Mouse (Mus musculus) embryonic stem cell, embryonic (primary cell): ENCODE results near the gene Ubash3b.

ENCODE experiments used
- CTCF ChIA-PET, 4 experiments: fragments of 300-600 bp in 2 of 4; fragments of 350-600 bp in 2 of 4; sonication (Branson Sonifier 250); formaldehyde crosslinking; loops; one replicate each; lab custom pipeline; 2022; ENCODE audit warnings: inconsistent platforms in 2 of 4; lab: Charles Lee
- POLR2A ChIA-PET, 4 experiments: fragments of 300-600 bp in 2 of 4; fragments of 350-600 bp in 2 of 4; sonication (Branson Sonifier 250); formaldehyde crosslinking; loops; one replicate each; lab custom pipeline; 2022; ENCODE audit warnings: antibody characterized with exemption in 4 of 4, inconsistent platforms in 1 of 4; lab: Charles Lee

Gene Ubash3b

DNA sequence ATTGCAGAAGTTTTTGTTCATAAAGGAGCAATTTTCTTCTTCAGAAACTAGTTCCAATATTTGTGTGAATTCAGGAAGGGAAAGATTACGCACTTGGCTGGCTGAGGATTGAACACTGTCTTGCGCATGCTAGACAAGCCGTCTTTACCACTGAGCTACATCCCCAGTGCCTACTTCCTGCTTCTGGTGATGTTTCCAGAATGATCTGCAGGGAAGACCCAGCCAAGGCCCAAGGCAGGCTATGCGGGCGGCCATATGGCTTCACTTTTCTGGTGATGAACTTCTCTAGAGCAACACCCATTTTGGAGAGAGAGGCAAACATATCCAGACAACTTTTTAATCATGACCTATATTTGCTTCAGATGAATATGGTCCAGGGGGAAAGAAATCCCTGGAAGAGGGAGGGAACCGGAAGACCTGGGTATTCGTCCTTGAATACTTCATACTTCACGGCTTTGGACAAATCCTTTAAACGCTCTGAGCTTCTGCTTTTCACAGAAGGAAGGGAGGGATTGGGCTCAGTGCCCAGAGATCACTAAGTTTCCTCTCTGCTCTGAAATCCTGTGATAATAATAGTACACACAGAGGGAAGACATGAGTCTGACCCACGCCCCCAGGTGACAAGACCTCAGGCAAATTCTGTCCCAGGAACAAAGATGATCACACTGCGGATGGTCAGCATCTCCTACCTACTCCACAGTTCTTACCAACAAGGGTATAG lies 38.9 kb downstream of the Ubash3b start:
- CTCF ChIA-PET: no interaction called here
- POLR2A ChIA-PET: interaction anchor here in 1 of 4 experiments (0.6 kb wide), 1 partner anchor 144 kb away, joined by 4 read pairs; no protein-coding TSS in a partner anchor

GRCm38 (mm10) chr9:41121701-41122354 lies 39.7 kb downstream of the Ubash3b start:
- ChIA-PET CTCF (no interaction called here), POLR2A (no interaction called here)

DNA sequence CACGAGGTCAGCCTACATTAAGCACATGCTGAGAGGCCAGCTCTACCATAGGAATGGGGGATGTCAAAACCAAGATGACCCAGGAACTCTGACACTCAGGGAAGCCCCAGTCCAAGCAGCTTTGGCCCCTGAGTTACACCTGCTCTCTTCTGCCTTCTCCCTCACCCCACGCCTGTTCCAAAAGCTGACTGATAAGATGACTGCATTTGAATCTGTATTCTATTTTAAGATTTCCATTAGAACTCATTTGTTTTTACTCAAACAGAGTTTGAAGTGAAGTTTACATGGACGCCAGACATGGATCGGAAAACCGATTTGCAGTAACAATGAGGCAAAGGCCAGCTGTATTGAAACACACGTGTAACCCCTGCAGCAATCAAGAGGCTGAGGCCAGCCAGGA lies 41.5 kb downstream of the Ubash3b start:
- CTCF ChIA-PET: no interaction called here

DNA sequence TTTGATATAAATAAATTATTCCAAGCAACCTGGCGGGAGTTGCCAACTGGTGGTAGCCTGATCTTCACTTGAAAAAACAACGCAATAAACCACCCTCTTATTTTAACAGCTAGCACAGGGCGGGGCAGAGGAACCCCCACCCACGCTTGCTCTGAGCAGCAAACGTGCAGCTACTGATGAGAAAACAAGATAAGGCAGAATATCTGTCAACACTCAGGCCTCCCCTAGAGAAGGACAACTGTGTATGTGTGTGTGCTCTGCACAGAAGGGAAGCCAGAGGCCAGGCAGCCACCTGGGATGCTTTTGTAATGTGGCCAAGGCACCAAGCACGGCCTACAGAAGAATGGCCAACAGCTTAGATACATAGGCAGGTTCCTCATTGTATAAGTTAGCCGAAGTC lies 43.4 kb downstream of the Ubash3b start:
- POLR2A ChIA-PET: no interaction called here
- CTCF ChIA-PET: interaction anchor here in 2 of 4 experiments (0.5 to 0.8 kb wide), 2 partner anchors 90 to 239 kb away, joined by 3 to 7 read pairs; no protein-coding TSS in a partner anchor

More for the DNA sequence above, 41.5 kb downstream of the Ubash3b start:
- POLR2A ChIA-PET: no interaction called here

DNA sequence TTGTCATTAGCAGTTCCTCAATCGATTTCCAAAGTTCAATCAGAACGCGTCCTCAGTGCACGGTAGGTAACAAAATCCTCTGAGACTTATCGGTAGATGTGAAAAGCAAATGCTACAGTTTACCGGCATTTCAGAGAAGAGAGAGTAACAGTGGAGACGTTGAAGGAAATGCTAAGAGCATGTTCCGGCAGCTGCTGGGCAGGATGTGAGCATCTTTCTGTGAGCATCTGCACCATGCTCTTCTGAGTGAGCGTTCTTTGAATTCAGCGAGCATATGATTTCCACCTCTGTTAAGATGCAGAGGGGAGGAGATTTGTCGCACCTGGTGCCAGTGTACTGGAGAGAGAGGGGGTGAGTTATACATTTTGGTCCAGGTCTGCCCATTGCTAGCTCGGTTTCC lies 45.4 kb downstream of the Ubash3b start:
- ChIA-PET POLR2A (no interaction called here), CTCF (no interaction called here)

DNA sequence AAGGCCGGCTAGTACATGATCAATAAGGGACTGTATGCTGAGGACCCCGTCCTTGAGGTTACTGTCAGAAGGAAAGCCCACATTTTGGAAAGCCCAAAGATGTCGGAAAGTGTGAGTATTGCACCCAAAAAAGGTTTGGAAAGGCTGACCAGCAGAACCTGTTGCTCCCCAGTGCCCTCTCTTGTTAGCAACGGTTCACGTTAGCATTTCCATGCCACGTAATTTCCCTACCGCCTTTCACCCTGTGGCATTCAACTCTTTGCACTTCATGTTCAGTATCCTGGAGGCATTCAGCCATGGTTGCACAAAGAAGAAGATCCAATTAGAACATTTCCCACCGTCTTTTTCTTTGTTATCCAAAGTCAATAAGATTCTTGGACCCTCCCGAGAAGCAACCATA lies 47.1 kb downstream of the Ubash3b start:
- CTCF ChIA-PET: no interaction called here
- POLR2A ChIA-PET: no interaction called here

GRCm38 (mm10) chr9:41109749-41110148 lies 51.7 kb downstream of the Ubash3b start:
- CTCF ChIA-PET: interaction anchor here in 1 of 4 experiments (0.9 kb wide), 1 partner anchor 98 kb away, joined by 3 read pairs; no protein-coding TSS in a partner anchor

GRCm38 (mm10) chr9:41108324-41109180 lies 52.9 kb downstream of the Ubash3b start:
- ChIA-PET POLR2A (interaction anchor here in 1 of 4 experiments (0.7 kb wide), 1 partner anchor 29 kb away, joined by 3 read pairs; no protein-coding TSS in a partner anchor), CTCF (interaction anchor here in 1 of 4 experiments (0.9 kb wide), 1 partner anchor 99 kb away, joined by 3 read pairs; no protein-coding TSS in a partner anchor)

More at GRCm38 (mm10) chr9:41109749-41110148, 51.7 kb downstream of the Ubash3b start:
- POLR2A ChIA-PET: interaction anchor here in 1 of 4 experiments (0.6 kb wide), 1 partner anchor 958 kb away, joined by 4 read pairs; no protein-coding TSS in a partner anchor

GRCm38 (mm10) chr9:41105201-41105643 lies 56.3 kb downstream of the Ubash3b start:
- ChIA-PET POLR2A (interaction anchor here in 2 of 4 experiments (1.0 to 2.2 kb wide), 4 partner anchors 52 to 300 kb away, joined by 3 to 10 read pairs (median 4); no protein-coding TSS in a partner anchor), CTCF (interaction anchor here in 2 of 4 experiments (1.4 to 1.5 kb wide), 2 partner anchors 76 to 102 kb away, joined by 3 to 4 read pairs; no protein-coding TSS in a partner anchor)

GRCm38 (mm10) chr9:41103722-41104121 lies 57.8 kb downstream of the Ubash3b start:
- CTCF ChIA-PET: no interaction called here
- POLR2A ChIA-PET: interaction anchor here in 1 of 4 experiments (2.2 kb wide), 1 partner anchor 54 kb away, joined by 10 read pairs; no protein-coding TSS in a partner anchor

GRCm38 (mm10) chr9:41102613-41103012 lies 58.9 kb downstream of the Ubash3b start:
- POLR2A ChIA-PET: no interaction called here
- CTCF ChIA-PET: no interaction called here

DNA sequence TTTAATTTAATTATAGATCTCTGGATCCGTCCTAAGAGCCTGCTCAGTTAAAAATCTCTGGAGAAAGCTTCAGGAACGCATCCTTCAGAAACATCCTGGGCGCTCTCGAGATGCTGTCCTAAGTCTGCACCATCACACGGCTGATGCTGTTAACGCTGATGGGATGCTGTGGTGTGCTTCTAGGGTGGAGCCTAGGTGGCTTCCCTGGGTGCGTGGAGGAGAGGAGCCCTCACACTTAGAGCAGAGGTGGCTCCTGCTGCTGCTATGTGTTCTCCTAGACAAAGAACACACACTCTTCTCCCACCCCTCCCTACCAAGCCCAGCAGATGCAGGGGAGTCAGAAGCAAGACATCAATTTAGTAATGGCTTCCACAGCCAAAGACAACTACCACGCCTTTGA lies 61.6 kb downstream of the Ubash3b start:
- ChIA-PET CTCF (interaction anchor here in 1 of 4 experiments (0.6 kb wide), 1 partner anchor 99 kb away, joined by 3 read pairs; no protein-coding TSS in a partner anchor), POLR2A (no interaction called here)

- ChIA-PET POLR2A (interaction anchor here in 1 of 4 experiments (0.6 to 0.7 kb wide), 2 partner anchors 45 to 89 kb away, joined by 3 read pairs; no protein-coding TSS in a partner anchor), CTCF (no interaction called here)
Observed at GRCm38 (mm10) chr9:41099067-41099466, 62.4 kb downstream of the Ubash3b start.

DNA sequence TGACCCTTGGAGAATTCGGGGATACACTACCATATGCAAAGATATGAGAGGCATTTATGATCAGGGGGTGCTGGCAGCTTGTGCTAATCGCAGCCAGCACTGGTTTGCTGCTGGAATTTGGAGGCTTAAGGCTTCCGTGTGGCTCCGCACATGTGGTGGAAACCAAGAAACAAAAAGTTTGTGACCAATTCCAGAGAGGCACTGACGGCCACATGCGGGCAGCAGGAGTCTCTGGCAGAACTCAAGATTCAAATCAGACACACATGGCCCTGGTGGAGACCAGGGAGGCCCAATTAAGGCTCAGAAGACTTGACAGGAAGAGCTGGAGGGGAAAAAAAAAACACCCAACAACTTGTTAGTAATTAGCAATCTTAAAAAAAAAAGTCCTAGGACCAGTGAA lies 63.4 kb downstream of the Ubash3b start:
- CTCF ChIA-PET: interaction anchor here in 1 of 4 experiments (0.6 kb wide), 1 partner anchor 203 kb away, joined by 3 read pairs; no protein-coding TSS in a partner anchor
- POLR2A ChIA-PET: interaction anchor here in 1 of 4 experiments (0.6 to 1.0 kb wide), 3 partner anchors 10 to 292 kb away, joined by 3 to 4 read pairs (median 3); no protein-coding TSS in a partner anchor

DNA sequence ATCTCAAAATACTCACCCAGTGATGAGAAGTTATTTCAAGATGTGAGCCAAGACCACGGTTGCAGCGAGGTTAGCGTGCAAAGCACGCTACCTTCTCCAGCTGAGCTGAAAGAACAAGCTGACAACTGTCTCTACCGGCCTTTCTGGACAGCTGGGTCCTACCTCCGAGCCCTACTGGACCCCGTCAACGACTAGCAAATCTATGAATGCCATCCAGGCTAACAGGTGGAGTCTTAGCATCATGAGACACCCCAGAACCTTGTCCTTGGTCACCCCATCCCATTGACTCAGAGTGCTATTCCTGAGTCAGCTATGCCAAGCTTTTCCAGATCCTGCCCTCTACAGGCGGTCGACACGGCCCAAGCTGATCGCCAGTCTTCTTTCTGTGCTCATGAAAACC lies 69.5 kb downstream of the Ubash3b start:
- POLR2A ChIA-PET: no interaction called here

DNA sequence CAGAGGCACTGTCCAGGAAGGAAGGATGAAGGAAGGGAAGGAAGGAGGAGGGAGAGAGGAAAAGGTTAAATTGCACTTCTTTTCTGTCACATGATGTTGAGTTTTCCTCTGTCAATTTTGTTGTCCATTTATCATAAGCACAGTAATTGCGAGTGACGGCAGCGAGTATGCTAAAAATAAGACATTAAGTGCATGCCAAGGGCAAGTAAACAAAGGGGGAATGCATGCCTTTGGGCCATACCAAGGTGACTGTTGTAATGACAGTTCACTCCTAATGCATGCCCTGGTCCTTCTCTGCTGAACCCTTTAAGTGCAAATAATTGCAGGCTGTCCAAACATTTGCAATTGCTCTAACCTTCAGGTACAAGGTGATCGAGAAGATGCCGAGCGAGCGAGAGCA lies 70.3 kb downstream of the Ubash3b start:
- ChIA-PET POLR2A (no interaction called here), CTCF (no interaction called here)

More for the DNA sequence above, 69.5 kb downstream of the Ubash3b start:
- CTCF ChIA-PET: interaction anchor here in 2 of 4 experiments (0.6 kb wide), 2 partner anchors 802 to 855 kb away, joined by 3 to 4 read pairs; no protein-coding TSS in a partner anchor

DNA sequence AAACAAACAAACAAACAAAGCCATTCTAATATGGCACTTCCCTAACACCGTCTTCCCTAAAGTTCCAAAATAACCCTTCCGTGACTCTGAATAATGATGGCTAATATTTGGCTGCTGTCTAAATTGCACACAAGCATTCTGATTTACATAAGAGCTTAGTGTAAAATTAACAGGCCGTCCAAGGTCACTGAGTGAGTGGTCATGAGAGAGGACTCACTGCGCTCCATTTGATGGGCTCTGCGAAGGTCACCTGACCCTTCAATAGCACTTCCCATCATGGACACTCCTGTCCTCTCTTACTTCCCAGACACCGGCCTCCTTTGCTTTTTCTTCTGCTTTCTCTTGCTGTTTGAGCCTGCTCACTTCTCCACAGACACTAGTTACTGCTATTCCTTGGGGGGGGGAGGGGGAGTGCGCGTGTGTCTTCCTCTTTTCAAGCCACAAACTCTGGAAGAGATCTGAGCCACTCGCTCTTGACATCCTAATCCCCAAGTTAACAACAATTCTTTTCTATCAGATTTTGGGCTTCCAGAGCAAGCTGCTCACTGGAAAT lies 73.6 kb downstream of the Ubash3b start:
- CTCF ChIA-PET: no interaction called here
- POLR2A ChIA-PET: interaction anchor here in 1 of 4 experiments (0.6 kb wide), 1 partner anchor 123 kb away, joined by 3 read pairs; no protein-coding TSS in a partner anchor
